In the genomic region with DNA sequence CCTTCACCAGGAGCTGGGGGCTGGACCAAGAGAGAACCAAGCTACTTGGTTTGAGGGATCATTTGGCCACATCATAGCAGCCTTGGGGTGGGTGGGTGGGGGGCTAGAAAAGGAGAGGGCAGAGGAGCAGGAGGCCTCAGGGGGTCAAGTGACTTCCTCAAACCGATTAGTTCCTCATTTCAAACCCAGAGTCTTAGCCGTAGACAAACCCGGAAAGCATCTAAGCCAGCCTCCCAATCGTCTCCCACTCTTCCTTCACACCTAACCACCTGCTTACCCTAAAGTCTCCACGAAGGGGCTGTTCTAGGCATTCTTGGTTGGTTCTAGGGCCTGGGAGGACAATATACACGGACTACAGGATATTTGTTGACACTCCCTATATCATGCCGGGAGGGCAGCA, we compare ENCODE assay signal across 1 mouse cellular context.
TF ChIP-seq lines count a peak whose summit lies in the region.

No protein-coding gene starts in this region.

TF ChIP-seq in CH12.LX, 34 proteins besides CTCF, POLR2A, EP300 and RAD21 (continued from another document):
- TF ChIP-seq IRF4 (IDR thresholded peaks at IDR 0.05; ENCODE audit: low read depth, low read length): no peak
- no peak for TF ChIP-seq PAX5 (IDR thresholded peaks at IDR 0.05; ENCODE audit: low read length)
- no peak for TF ChIP-seq RCOR1 (conservative IDR thresholded peaks at IDR 0.05; ENCODE audit: low read depth, low read length)
- no peak for TF ChIP-seq ZMIZ1 (IDR thresholded peaks at IDR 0.05; ENCODE audit: low read depth, low read length)
- no peak for TF ChIP-seq UBTF (IDR thresholded peaks at IDR 0.05; ENCODE audit: low read depth, low read length)
- no peak for TF ChIP-seq ZNF384 (IDR thresholded peaks at IDR 0.05; ENCODE audit: low read depth, low read length)
- TF ChIP-seq NRF1 (IDR thresholded peaks at IDR 0.05; ENCODE audit: low read depth, low read length): no peak
- TF ChIP-seq MEF2A (IDR thresholded peaks at IDR 0.05; ENCODE audit: borderline replicate concordance, low read depth, low read length): no peak
- TF ChIP-seq MAFK (IDR thresholded peaks at IDR 0.05; ENCODE audit: insufficient replicate concordance, low read length): no peak
- TF ChIP-seq E2F4 (IDR thresholded peaks at IDR 0.05; ENCODE audit: insufficient replicate concordance, low read depth, low read length): no peak
- TF ChIP-seq CHD2 (IDR thresholded peaks at IDR 0.05; ENCODE audit: low read length): no peak
